Mouse (Mus musculus) layer of hippocampus, adult 9-10 months (tissue): ENCODE measurements around the gene Myo1b.

Experiments
- DNase-seq: peaks from one replicate; pipeline ENCODE4 v3.0.0; 2022; ENCODE audit warnings: low spot score

The Myo1b gene

GRCm38 (mm10) chr1:51719897-51720673 is 195.8 kb downstream of the Myo1b start:
- no peak for DNase-seq

DNA sequence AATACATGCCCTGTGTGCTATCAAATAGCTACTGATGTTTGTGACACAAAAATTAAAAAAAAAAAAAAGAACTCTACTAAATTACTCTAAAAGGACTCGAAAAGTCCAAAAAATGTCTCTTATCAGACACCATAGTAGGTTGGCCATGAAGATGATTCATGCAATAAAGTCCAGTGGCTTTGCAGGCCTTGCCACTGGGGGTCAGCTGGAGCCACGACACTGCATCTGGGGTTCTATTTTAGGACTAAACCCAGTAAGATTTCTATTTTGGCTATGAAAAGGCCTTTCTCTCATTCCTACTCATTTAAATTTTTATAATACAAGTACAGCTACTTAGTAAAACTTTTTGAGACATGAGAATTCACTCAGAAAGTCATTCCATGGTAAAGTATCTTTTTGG is 205.0 kb downstream of the Myo1b start:
- DNase-seq: no peak

DNA sequence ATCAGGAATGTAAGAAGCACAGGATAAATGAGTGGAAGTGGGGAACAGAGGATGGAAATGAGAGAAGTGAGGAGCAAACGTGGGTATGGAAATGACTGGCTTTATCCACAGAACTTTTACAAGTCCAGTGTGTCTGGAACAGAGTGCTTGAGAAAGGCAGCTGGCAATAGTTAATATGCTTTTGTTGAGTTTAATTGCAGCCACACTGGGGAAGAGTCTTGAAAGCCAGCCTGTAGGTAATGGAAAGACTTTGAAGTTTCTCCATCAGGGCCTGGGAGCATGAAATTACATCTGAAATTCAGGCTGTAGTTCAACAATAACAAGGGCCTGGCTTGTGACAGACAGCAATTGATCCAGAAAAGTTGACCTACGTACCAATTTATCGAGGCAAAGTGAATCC is 209.8 kb downstream of the Myo1b start:
- DNase-seq: no peak

DNA sequence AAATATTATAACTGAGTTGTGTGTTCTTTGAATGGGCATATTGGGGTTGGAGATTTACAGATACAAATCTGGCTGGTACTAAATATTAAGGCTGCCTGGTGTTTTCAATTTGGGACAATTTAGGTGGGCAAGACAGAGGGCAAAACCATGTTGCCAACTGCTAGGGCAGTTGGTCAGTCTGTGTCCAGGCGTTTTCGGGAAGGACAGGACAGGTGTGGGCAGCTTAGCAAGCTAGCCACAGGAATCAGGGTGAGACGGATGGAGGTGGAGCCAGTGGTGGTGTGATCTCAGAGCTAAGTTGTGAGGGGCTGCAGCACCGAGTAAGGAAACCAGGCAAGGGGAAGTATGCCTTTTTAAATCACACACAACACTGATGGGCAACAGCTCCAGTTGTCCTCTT is 211.3 kb downstream of the Myo1b start:
- no peak for DNase-seq
